Mouse (Mus musculus): ENCODE data around the gene Aldh1a1.
A peak's percentile ranks its signal among the peaks of the same experiment; 100 is the strongest.
"Not testable (repeated sequence)": the region's sequence is repeated elsewhere in the genome, so short reads cannot be mapped to it uniquely, and the experiment has no call there.

Aldh1a1 gene

GRCm38 (mm10) chr19:20492491-20492890, at the start of gene Aldh1a1:
Gene Aldh1a1, plus strand, starts transcription at chr19:20492715.
- no peak for DNase-seq (ENCODE audit: inconsistent ontology term)

GRCm38 (mm10) chr19:20447807-20448206, 44.7 kb upstream of the Aldh1a1 start:
- peak; percentile 56 for DNase-seq (ENCODE audit: inconsistent ontology term)

GRCm38 (mm10) chr19:20449546-20449945, 43.0 kb upstream of the Aldh1a1 start:
- DNase-seq (ENCODE audit: inconsistent ontology term) = peak; percentile 65

GRCm38 (mm10) chr19:20451045-20451444, 41.5 kb upstream of the Aldh1a1 start:
- no peak for DNase-seq (ENCODE audit: inconsistent ontology term)

GRCm38 (mm10) chr19:20484497-20484896, 8.0 kb upstream of the Aldh1a1 start:
- no peak for DNase-seq (ENCODE audit: inconsistent ontology term)

- peak; percentile 80 for DNase-seq (ENCODE audit: inconsistent ontology term)
These were observed 565 bp upstream of the Aldh1a1 start for GRCm38 (mm10) chr19:20491950-20492349.

GRCm38 (mm10) chr19:20496476-20496875, 4.0 kb downstream of the Aldh1a1 start:
- DNase-seq (ENCODE audit: inconsistent ontology term) = peak; percentile 79

GRCm38 (mm10) chr19:20505359-20505758, 12.8 kb downstream of the Aldh1a1 start:
- no peak for DNase-seq (ENCODE audit: inconsistent ontology term)

GRCm38 (mm10) chr19:20506936-20507615, 14.6 kb downstream of the Aldh1a1 start:
- peak; percentile 94 for DNase-seq (ENCODE audit: inconsistent ontology term)

- DNase-seq (ENCODE audit: inconsistent ontology term) = peak; percentile 90
These were observed 16.1 kb downstream of the Aldh1a1 start for GRCm38 (mm10) chr19:20508609-20509008.

GRCm38 (mm10) chr19:20511971-20512370, 19.5 kb downstream of the Aldh1a1 start:
- DNase-seq (ENCODE audit: inconsistent ontology term) = no peak

GRCm38 (mm10) chr19:20513181-20513580, 20.7 kb downstream of the Aldh1a1 start:
- DNase-seq (ENCODE audit: inconsistent ontology term) = peak; percentile 92

- peak; percentile 65 for DNase-seq (ENCODE audit: inconsistent ontology term)
These were observed 21.3 kb downstream of the Aldh1a1 start for GRCm38 (mm10) chr19:20513688-20514361.

- no peak for DNase-seq (ENCODE audit: inconsistent ontology term)
These were observed 24.0 kb downstream of the Aldh1a1 start for GRCm38 (mm10) chr19:20516481-20516880.

- DNase-seq (ENCODE audit: inconsistent ontology term) = not testable (repeated sequence)
These were observed 36.6 kb downstream of the Aldh1a1 start for GRCm38 (mm10) chr19:20529156-20529555.

- DNase-seq (ENCODE audit: inconsistent ontology term) = peak; percentile 66
These were observed 37.6 kb downstream of the Aldh1a1 start for GRCm38 (mm10) chr19:20529921-20530696.

- DNase-seq (ENCODE audit: inconsistent ontology term) = peak; percentile 56
These were observed 44.0 kb downstream of the Aldh1a1 start for GRCm38 (mm10) chr19:20536538-20536937.

- no peak for DNase-seq (ENCODE audit: inconsistent ontology term)
These were observed 48.5 kb downstream of the Aldh1a1 start for GRCm38 (mm10) chr19:20541044-20541443.

GRCm38 (mm10) chr19:20541924-20542323, 49.4 kb downstream of the Aldh1a1 start:
- no peak for DNase-seq (ENCODE audit: inconsistent ontology term)

- no peak for DNase-seq (ENCODE audit: inconsistent ontology term)
These were observed 51.3 kb downstream of the Aldh1a1 start for GRCm38 (mm10) chr19:20543816-20544215.

GRCm38 (mm10) chr19:20544941-20545340, 52.4 kb downstream of the Aldh1a1 start:
- no peak for DNase-seq (ENCODE audit: inconsistent ontology term)

GRCm38 (mm10) chr19:20547025-20547424, 54.5 kb downstream of the Aldh1a1 start:
- no peak for DNase-seq (ENCODE audit: inconsistent ontology term)

All from Muller cell, postnatal 12 days (primary cell).